Mouse (Mus musculus) right cerebral cortex, postnatal 14 days (tissue): Measurements from ENCODE around the gene Fgfr3.
A peak's percentile ranks its signal among the peaks of the same experiment; 100 is the strongest.

Experiments
- DNase-seq: peaks from one replicate; pipeline ENCODE4 v3.0.0; 2022

Fgfr3 gene

GRCm38 (mm10) chr5:33721541-33722265 lies at the start of gene Fgfr3:
Fgfr3 (plus strand) TSS chr5:33721674.
- DNase-seq = no peak

- DNase-seq = peak; percentile 26
These were observed 47.0 kb upstream of the Fgfr3 start for GRCm38 (mm10) chr5:33674439-33674838.

GRCm38 (mm10) chr5:33675964-33676363 lies 45.5 kb upstream of the Fgfr3 start:
- DNase-seq = peak; percentile 69

GRCm38 (mm10) chr5:33678244-33678643 lies 43.2 kb upstream of the Fgfr3 start:
- no peak for DNase-seq

- DNase-seq = no peak
These were observed 40.4 kb upstream of the Fgfr3 start for GRCm38 (mm10) chr5:33681044-33681443.

- DNase-seq = no peak
These were observed 39.7 kb upstream of the Fgfr3 start for GRCm38 (mm10) chr5:33681611-33682388.

- no peak for DNase-seq
These were observed 38.5 kb upstream of the Fgfr3 start for GRCm38 (mm10) chr5:33682963-33683362.

GRCm38 (mm10) chr5:33683897-33684652 lies 37.4 kb upstream of the Fgfr3 start:
- DNase-seq = peak; percentile 26

- DNase-seq = no peak
These were observed 36.5 kb upstream of the Fgfr3 start for GRCm38 (mm10) chr5:33684932-33685331.

GRCm38 (mm10) chr5:33687142-33687541 lies 34.3 kb upstream of the Fgfr3 start:
- DNase-seq = no peak

- no peak for DNase-seq
These were observed 32.9 kb upstream of the Fgfr3 start for GRCm38 (mm10) chr5:33688278-33689220.

GRCm38 (mm10) chr5:33689221-33689844 lies 32.1 kb upstream of the Fgfr3 start:
- DNase-seq = no peak

GRCm38 (mm10) chr5:33689852-33690645 lies 31.4 kb upstream of the Fgfr3 start:
- no peak for DNase-seq

- no peak for DNase-seq
These were observed 29.1 kb upstream of the Fgfr3 start for GRCm38 (mm10) chr5:33692393-33692792.

- no peak for DNase-seq
These were observed 27.0 kb upstream of the Fgfr3 start for GRCm38 (mm10) chr5:33694461-33694847.

- DNase-seq = peak; percentile 58
These were observed 26.4 kb upstream of the Fgfr3 start for GRCm38 (mm10) chr5:33694848-33695717.

- DNase-seq = no peak
These were observed 25.8 kb upstream of the Fgfr3 start for GRCm38 (mm10) chr5:33695718-33696121.

- no peak for DNase-seq
These were observed 25.0 kb upstream of the Fgfr3 start for GRCm38 (mm10) chr5:33696430-33696829.

GRCm38 (mm10) chr5:33697534-33697933 lies 23.9 kb upstream of the Fgfr3 start:
- no peak for DNase-seq

- DNase-seq = no peak
These were observed 23.4 kb upstream of the Fgfr3 start for GRCm38 (mm10) chr5:33697947-33698512.
